Mouse (Mus musculus) testis, adult 2 months (tissue): ENCODE results near the gene Ccdc188. TPM values are rescaled to one million over a fixed set of nuclear protein-coding genes. Genes with fewer than 3 reads are reported as not detected.
A peak's percentile ranks its signal among the peaks of the same experiment; 100 is the strongest.

Experiments used
- H3K27ac ChIP-seq: fragments of 200-500 bp; 2 replicates; pipeline ENCODE4 v1.5.1; 2012; ENCODE audit warnings: low read depth, low read length; ENCODE audit not compliant: control insufficient read depth, insufficient read depth
- H3K27me3 ChIP-seq: fragments of 200-500 bp; 2 replicates; pipeline ENCODE4 v1.6.1; 2012; ENCODE audit warnings: mild to moderate bottlenecking, low read length, moderate library complexity; ENCODE audit not compliant: control insufficient read depth, insufficient read depth
- H3K36me3 ChIP-seq: fragments of 200-500 bp; 2 replicates; pipeline ENCODE4 v1.6.1; 2012; ENCODE audit warnings: mild to moderate bottlenecking, low read length; ENCODE audit not compliant: control insufficient read depth, insufficient read depth
- H3K4me1 ChIP-seq: fragments of 200-500 bp; 2 replicates; pipeline ENCODE4 v1.6.1; 2012; ENCODE audit warnings: low read length; ENCODE audit not compliant: control insufficient read depth, insufficient read depth
- H3K4me3 ChIP-seq: fragments of 200-500 bp; 2 replicates; pipeline ENCODE4 v1.5.1; 2012; ENCODE audit warnings: low read depth, mild to moderate bottlenecking, low read length, moderate library complexity, mixed read lengths; ENCODE audit not compliant: control insufficient read depth
- CTCF ChIP-seq: fragments of 200-500 bp; IDR thresholded peaks from 2 replicates; pipeline ENCODE4 v1.5.1; 2012; ENCODE audit warnings: low read depth, mild to moderate bottlenecking, inconsistent platforms, low read length, moderate library complexity; ENCODE audit not compliant: control insufficient read depth, insufficient read depth, insufficient replicate concordance
- POLR2A ChIP-seq: fragments of 200-500 bp; IDR thresholded peaks from 2 replicates; pipeline ENCODE4 v1.6.1; 2012; ENCODE audit warnings: low read depth, mild to moderate bottlenecking, inconsistent platforms, low read length, moderate library complexity; ENCODE audit not compliant: control insufficient read depth
- polyA plus RNA-seq: library from polyadenylated mRNA; depleted of rRNA; stranded (reverse); fragments of >200 nt; gene quantifications from 2 replicates; pipeline ENCODE4 v1.2.3, GENCODE M21; 2012; rRNA removed

Gene Ccdc188
- 103 and 117 TPM in 2 replicates for polyA plus RNA-seq

DNA sequence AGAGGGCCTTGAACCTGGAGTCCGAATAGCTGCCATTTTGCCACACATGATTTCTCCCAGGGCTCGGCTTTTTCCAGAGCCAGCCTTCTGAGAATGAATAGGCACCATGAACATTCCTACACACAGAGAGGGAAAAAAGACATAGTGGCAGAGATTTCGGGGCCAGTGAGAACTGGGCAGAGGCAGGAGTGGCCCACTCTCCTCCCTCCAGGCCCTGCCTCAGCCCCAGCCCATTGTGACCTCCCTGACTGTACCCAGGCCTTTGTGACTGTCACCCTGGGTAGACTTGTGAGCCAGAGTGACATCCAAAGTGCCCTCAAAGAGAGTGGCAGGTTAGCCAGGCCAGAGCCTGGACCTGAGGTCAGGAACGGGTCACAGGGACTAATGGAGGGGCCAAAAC, at the start of gene Ccdc188:
Ccdc188 (plus strand) TSS at position 301 of the 400 bp plus-strand sequence.
- H3K27ac ChIP-seq, result peak within 1 kb of the TSS; percentile 41
- H3K4me1 ChIP-seq, result peaks cover 4% of the 10 kb centered on the region; the same call in 1 of the 2 replicates
- H3K36me3 ChIP-seq, result no peaks in the 10 kb centered on the region
- peak within 1 kb of the TSS; percentile 74 for H3K4me3 ChIP-seq
- TF ChIP-seq CTCF, result no peak
- TF ChIP-seq POLR2A, result peak; percentile 18; the same call in 1 of the 2 replicates
- H3K27me3 ChIP-seq, result no peaks in the 10 kb centered on the region

DNA sequence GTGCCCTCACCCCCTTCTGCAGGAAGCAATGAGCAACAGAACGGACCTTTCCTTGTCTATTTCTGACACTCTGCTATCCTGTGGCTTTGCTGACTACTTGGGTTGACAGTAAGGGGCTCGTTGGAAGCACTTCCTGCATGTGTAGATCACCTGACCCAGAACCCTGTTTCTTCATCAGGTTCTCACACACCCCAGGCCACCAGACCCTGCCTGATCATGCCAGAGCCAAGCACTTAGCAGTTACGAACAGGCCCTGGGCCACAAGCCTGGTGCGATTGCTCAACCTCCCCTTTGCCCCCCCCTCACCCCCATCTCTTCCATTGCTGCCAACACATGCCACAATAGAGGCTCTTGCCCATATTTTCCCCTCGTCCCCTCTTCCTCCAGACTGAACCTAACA, 48.5 kb upstream of the Ccdc188 start:
- no peak overlapping the region for H3K27ac ChIP-seq
- no peaks in the 10 kb centered on the region for H3K36me3 ChIP-seq
- no peak overlapping the region for H3K4me3 ChIP-seq
- H3K27me3 ChIP-seq, result no peaks in the 10 kb centered on the region
- TF ChIP-seq POLR2A, result no peak
- TF ChIP-seq CTCF, result no peak
- H3K4me1 ChIP-seq, result no peaks in the 10 kb centered on the region

GRCm38 (mm10) chr16:18169776-18170175, 47.9 kb upstream of the Ccdc188 start:
- Histone ChIP-seq H3K36me3 (no peaks in the 10 kb centered on the region), H3K27ac (no peak overlapping the region), H3K4me1 (no peaks in the 10 kb centered on the region), H3K27me3 (no peaks in the 10 kb centered on the region), H3K4me3 (no peak overlapping the region)
- TF ChIP-seq CTCF (no peak), POLR2A (no peak)

- no peak overlapping the region for H3K27ac ChIP-seq
- no peaks in the 10 kb centered on the region for H3K27me3 ChIP-seq
- H3K4me3 ChIP-seq, result no peak overlapping the region
- no peaks in the 10 kb centered on the region for H3K36me3 ChIP-seq
- TF ChIP-seq CTCF, result peak; percentile 86
- TF ChIP-seq POLR2A, result no peak
- H3K4me1 ChIP-seq, result no peaks in the 10 kb centered on the region
Measured at GRCm38 (mm10) chr16:18172266-18172855, 45.3 kb upstream of the Ccdc188 start.

DNA sequence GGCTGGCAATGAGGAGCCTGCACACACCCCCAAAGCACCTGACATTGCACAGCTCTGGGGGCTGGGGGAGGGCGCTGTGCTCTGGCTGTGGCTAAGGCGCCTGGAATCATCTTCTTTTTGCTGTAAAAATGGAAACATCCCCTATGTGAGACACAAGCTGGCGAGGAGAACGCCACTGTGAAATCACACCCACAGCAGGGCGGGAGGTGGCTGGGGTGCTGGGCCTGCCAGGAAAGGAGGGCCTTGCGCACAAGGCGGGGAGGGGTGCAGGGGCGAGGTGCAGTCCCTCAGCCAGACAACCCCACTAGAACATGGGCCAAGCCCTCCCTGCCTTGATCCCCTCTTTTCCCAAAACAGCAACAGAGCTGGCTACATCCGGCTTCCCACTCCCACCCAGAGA, 44.4 kb upstream of the Ccdc188 start:
- TF ChIP-seq POLR2A (no peak), CTCF (no peak)
- no peaks in the 10 kb centered on the region for H3K27me3 ChIP-seq
- no peaks in the 10 kb centered on the region for H3K36me3 ChIP-seq
- no peak overlapping the region for H3K27ac ChIP-seq
- no peak overlapping the region for H3K4me3 ChIP-seq
- H3K4me1 ChIP-seq, result no peaks in the 10 kb centered on the region

GRCm38 (mm10) chr16:18173788-18174187, 43.9 kb upstream of the Ccdc188 start:
- Histone ChIP-seq H3K27ac (no peak overlapping the region), H3K27me3 (no peaks in the 10 kb centered on the region), H3K4me3 (no peak overlapping the region), H3K4me1 (no peaks in the 10 kb centered on the region), H3K36me3 (no peaks in the 10 kb centered on the region)
- no peak for TF ChIP-seq POLR2A
- TF ChIP-seq CTCF, result no peak

DNA sequence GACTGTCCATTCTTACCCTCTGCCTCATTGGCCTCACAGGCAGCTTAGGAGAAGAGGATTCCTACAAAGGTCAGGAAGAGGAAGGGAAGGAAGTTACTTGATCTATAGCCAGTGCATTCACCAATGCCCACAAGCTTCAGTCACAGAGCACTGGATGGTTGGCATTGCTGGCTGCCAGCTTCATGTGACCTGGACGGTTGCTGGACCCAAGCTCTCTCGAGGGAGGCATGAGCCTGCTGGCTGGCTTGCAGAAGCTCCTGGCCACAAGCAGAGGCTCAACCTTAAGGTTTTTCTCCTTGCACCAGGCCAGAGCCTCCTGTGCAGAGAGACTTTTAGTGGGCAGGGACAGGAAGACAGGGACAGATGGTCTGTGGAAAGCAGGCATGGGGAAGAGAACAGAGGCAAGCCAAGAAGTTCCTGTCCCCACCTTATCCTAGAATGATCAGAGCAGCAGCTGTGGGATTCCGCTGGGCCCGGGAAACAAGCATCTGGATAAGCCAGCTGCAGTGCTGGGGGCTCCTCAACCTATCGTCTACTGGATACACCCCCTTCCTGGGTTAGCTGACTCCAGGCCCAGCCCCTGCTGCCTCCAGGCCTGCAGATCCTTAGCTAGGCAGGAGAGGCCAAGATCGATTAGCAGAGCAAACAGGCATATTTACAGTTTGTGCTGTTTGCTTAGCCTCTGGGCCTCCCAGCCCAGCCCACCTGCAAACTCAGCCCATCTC, 41.7 kb upstream of the Ccdc188 start:
- no peaks in the 10 kb centered on the region for H3K36me3 ChIP-seq
- no peak overlapping the region for H3K27ac ChIP-seq
- H3K4me1 ChIP-seq, result no peaks in the 10 kb centered on the region
- TF ChIP-seq CTCF, result no peak
- 0 out of 2 replicates have a peak, but pooled peaks have one; percentile 14 for TF ChIP-seq POLR2A
- H3K4me3 ChIP-seq, result no peak overlapping the region
- H3K27me3 ChIP-seq, result no peaks in the 10 kb centered on the region
